Mouse (Mus musculus) kidney, embryonic 14.5 days (tissue): ENCODE measurements at regions not wholly inside any gene's neighbourhood (a gene's known extent, or its start where the extent isn't known, plus 50 kb on each side); places are given as distances from the start of the nearest gene placed in this dataset.

Experiments
- ATAC-seq: fragments of 200-750 bp; cut with Nextera tagmentation; 2 replicates; pipeline ENCODE4 v1.8.0; 2017; ENCODE audit warnings: moderate number of reproducible peaks, mild to moderate bottlenecking, moderate TSS enrichment, moderate library complexity; ENCODE audit not compliant: low FRiP score, low TSS enrichment
- H3K27ac ChIP-seq: fragments of 300-500 bp; sonication (generic); 2 replicates; pipeline ENCODE4 v1.5.1; 2014; ENCODE audit warnings: low read depth, mild to moderate bottlenecking, low read length, moderate library complexity, mixed read lengths
- H3K27me3 ChIP-seq: fragments of 300-500 bp; sonication (generic); 2 replicates; pipeline ENCODE4 v1.6.1; 2014; ENCODE audit warnings: mild to moderate bottlenecking, low read length; ENCODE audit not compliant: control insufficient read depth, insufficient read depth
- H3K36me3 ChIP-seq: fragments of 300-500 bp; sonication (generic); 2 replicates; pipeline ENCODE4 v1.6.1; 2014; ENCODE audit warnings: low read length, mixed read lengths; ENCODE audit not compliant: control insufficient read depth, insufficient read depth
- H3K4me1 ChIP-seq: fragments of 300-500 bp; sonication (generic); 2 replicates; pipeline ENCODE4 v1.6.1; 2014; ENCODE audit warnings: low read length, mixed read lengths; ENCODE audit not compliant: control insufficient read depth, insufficient read depth
- H3K4me2 ChIP-seq: fragments of 300-500 bp; sonication (generic); replicated peaks from 2 replicates; pipeline ENCODE4 v1.6.1; 2014; ENCODE audit warnings: low read depth, mild to moderate bottlenecking, low read length
- H3K4me3 ChIP-seq: fragments of 300-500 bp; sonication (generic); 2 replicates; pipeline ENCODE4 v1.5.1; 2014; ENCODE audit warnings: mild to moderate bottlenecking, low read length
- H3K9ac ChIP-seq: fragments of 300-500 bp; sonication (generic); 2 replicates; pipeline ENCODE4 v1.6.1; 2014; ENCODE audit warnings: low read depth, mild to moderate bottlenecking, low read length, moderate library complexity
- H3K9me3 ChIP-seq: fragments of 300-500 bp; sonication (generic); 2 replicates; pipeline ENCODE4 v1.6.1; 2016; ENCODE audit warnings: low read length; ENCODE audit not compliant: control insufficient read depth
- WGBS: fragments of 180-500 bp; shearing (Covaris S2); extraction: QIAGEN DNeasy Blood & Tissue Kit; methylation state at CpG from one replicate; pipeline ENCODE4 v1.1.7; 2014; 5-methylcytosine and 5-hydroxymethylcytosine counted together

GRCm38 (mm10) chr6:101593782-101594641, 216.3 kb upstream of the Pdzrn3 start:
- Histone ChIP-seq H3K36me3 (no peaks in the 10 kb centered on the region), H3K4me1 (no peaks in the 10 kb centered on the region), H3K9ac (no peak overlapping the region), H3K9me3 (no peaks in the 10 kb centered on the region), H3K4me2 (no peak overlapping the region), H3K27ac (no peak overlapping the region), H3K27me3 (no peaks in the 10 kb centered on the region), H3K4me3 (no peak overlapping the region)
- 64% methylated on average over 12 of the region's 12 CpGs for WGBS
- ATAC-seq, result no peak

- Histone ChIP-seq H3K4me3 (no peak overlapping the region), H3K9me3 (no peaks in the 10 kb centered on the region), H3K27ac (no peak overlapping the region), H3K36me3 (no peaks in the 10 kb centered on the region), H3K4me2 (no peak overlapping the region), H3K27me3 (no peaks in the 10 kb centered on the region), H3K4me1 (no peaks in the 10 kb centered on the region), H3K9ac (no peak overlapping the region)
- ATAC-seq, result no peak
- 85% methylated on average over 16 of the region's 16 CpGs for WGBS
Measured at GRCm38 (mm10) chr6:101585871-101586270, 208.2 kb upstream of the Pdzrn3 start.

- H3K4me2 ChIP-seq, result no peak overlapping the region
- H3K36me3 ChIP-seq, result no peaks in the 10 kb centered on the region
- no peak overlapping the region for H3K4me3 ChIP-seq
- no peak for ATAC-seq
- H3K4me1 ChIP-seq, result no peaks in the 10 kb centered on the region
- no peaks in the 10 kb centered on the region for H3K27me3 ChIP-seq
- no peaks in the 10 kb centered on the region for H3K9me3 ChIP-seq
- no peak overlapping the region for H3K9ac ChIP-seq
- WGBS, result 87% methylated on average over 4 of the region's 4 CpGs
- H3K27ac ChIP-seq, result no peak overlapping the region
Measured at GRCm38 (mm10) chr6:101580824-101581223, 203.1 kb upstream of the Pdzrn3 start.

- Histone ChIP-seq H3K4me2 (no peak overlapping the region), H3K9ac (no peak overlapping the region), H3K36me3 (no peaks in the 10 kb centered on the region), H3K9me3 (no peaks in the 10 kb centered on the region), H3K27me3 (no peaks in the 10 kb centered on the region), H3K4me1 (no peaks in the 10 kb centered on the region), H3K4me3 (no peak overlapping the region), H3K27ac (no peak overlapping the region)
- WGBS, result 97% methylated on average over 1 of the region's 1 CpGs
- no peak for ATAC-seq
Measured at GRCm38 (mm10) chr6:101556096-101556495, 178.4 kb upstream of the Pdzrn3 start.

DNA sequence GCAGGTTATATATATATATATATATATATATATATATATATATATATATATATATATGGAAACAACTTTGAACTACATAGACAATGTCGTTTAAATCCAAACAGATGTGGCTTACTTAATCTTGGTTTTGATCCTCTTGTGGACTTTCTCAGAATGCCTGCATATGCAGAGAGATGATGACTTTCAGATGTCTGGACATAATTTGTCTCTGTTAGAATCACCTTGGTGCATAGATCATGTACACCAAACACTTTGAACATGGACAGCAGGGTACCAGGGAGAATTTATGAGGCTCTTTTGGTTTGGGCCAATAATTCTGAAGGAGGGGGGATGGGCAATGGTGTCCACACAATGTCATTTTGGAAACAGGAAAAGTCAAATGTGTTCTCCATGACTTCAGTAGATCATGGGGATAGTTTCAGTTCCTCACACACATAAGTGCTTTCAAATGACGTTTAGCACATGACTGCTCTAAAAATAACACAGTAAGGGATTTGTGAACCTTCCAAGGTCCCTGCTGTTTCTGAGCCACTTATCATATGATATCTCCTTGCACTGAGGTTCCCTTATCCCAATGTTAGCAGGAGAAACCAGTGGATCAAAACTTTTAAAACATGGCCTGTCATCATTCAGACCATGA, 177.4 kb upstream of the Pdzrn3 start:
- no peaks in the 10 kb centered on the region for H3K36me3 ChIP-seq
- H3K4me3 ChIP-seq, result no peak overlapping the region
- no peak overlapping the region for H3K4me2 ChIP-seq
- H3K4me1 ChIP-seq, result no peaks in the 10 kb centered on the region
- H3K27me3 ChIP-seq, result no peaks in the 10 kb centered on the region
- H3K27ac ChIP-seq, result no peak overlapping the region
- no peak for ATAC-seq
- no peaks in the 10 kb centered on the region for H3K9me3 ChIP-seq
- 44% methylated on average over 2 of the region's 2 CpGs for WGBS
- no peak overlapping the region for H3K9ac ChIP-seq

DNA sequence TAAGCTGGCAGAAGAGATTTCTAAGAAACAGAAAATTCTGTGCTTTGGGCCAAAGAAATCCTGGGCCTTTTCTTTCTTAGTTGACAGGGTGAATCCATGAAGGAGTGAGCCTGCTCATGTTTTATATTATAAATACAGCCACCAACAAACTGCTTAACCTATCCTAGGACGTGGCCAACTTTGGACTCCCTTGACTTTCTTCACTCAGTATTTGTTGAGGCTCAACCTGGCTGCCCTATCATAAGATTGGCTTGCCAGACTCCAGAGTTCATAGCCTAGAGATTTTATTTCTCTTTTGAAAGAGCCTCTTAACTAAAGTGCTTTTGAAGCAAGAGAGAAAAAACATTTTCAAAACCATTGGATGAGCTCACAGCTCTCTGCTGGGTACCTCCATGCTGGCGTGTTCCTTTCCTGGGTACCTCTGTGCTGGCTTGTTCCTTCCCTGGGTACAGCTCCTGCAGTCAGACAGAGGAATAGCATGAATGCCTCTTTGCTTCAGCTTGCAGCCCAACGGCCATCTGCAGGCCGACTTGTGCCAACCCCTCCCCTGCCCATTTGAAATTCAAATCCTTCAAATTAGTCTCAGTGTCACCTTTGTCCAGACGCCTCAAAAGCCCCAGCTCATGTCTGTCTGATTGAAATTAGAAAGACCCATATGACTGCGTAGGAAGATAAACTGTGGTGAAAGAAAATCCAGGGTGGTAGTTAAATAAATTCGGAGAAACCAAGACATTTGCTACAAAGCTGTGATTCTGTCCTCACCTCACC, 173.0 kb upstream of the Pdzrn3 start:
- Histone ChIP-seq H3K27me3 (no peaks in the 10 kb centered on the region), H3K9me3 (no peaks in the 10 kb centered on the region), H3K9ac (no peak overlapping the region), H3K27ac (no peak overlapping the region), H3K4me1 (no peaks in the 10 kb centered on the region), H3K4me3 (no peak overlapping the region), H3K36me3 (no peaks in the 10 kb centered on the region), H3K4me2 (no peak overlapping the region)
- ATAC-seq, result no peak
- 31% methylated on average over 7 of the region's 7 CpGs for WGBS

- no peak overlapping the region for H3K4me2 ChIP-seq
- ATAC-seq, result no peak
- no peak overlapping the region for H3K9ac ChIP-seq
- no peaks in the 10 kb centered on the region for H3K27me3 ChIP-seq
- H3K27ac ChIP-seq, result no peak overlapping the region
- H3K4me1 ChIP-seq, result no peaks in the 10 kb centered on the region
- H3K36me3 ChIP-seq, result no peaks in the 10 kb centered on the region
- no peaks in the 10 kb centered on the region for H3K9me3 ChIP-seq
- H3K4me3 ChIP-seq, result no peak overlapping the region
- 70% methylated on average over 5 of the region's 5 CpGs for WGBS
Measured at GRCm38 (mm10) chr6:101537581-101537980, 159.9 kb upstream of the Pdzrn3 start.

- WGBS, result 42% methylated on average over 9 of the region's 9 CpGs
- no peak overlapping the region for H3K4me3 ChIP-seq
- no peaks in the 10 kb centered on the region for H3K27me3 ChIP-seq
- no peaks in the 10 kb centered on the region for H3K9me3 ChIP-seq
- no peak overlapping the region for H3K9ac ChIP-seq
- no peak overlapping the region for H3K4me2 ChIP-seq
- no peak overlapping the region for H3K27ac ChIP-seq
- ATAC-seq, result no peak
- H3K4me1 ChIP-seq, result no peaks in the 10 kb centered on the region
- no peaks in the 10 kb centered on the region for H3K36me3 ChIP-seq
Measured at GRCm38 (mm10) chr6:101534214-101535052, 156.7 kb upstream of the Pdzrn3 start.
